Mouse (Mus musculus): ENCODE data around the gene Pcna. TPM values are rescaled to one million over a fixed set of nuclear protein-coding genes. Genes with fewer than 3 reads are reported as not detected.

The Pcna gene
- total and polyA plus RNA-seq, 2 experiments from 2014 or later: 124 to 141 TPM

GRCm38 (mm10) chr2:132208246-132208881 is 44.8 kb downstream of the Pcna start:
- DNase-seq (no peak), ATAC-seq (no peak)
- Histone ChIP-seq H3K27me3 (ENCODE audit: insufficient read depth, low read length) (no peaks in the 10 kb centered on the region), H3K36me3 (ENCODE audit: insufficient read depth) (no peaks in the 10 kb centered on the region), H3K4me2 (ENCODE audit: low read depth) (no peak overlapping the region), H3K9ac (no peak overlapping the region), H3K4me1 (ENCODE audit: insufficient read depth) (no peaks in the 10 kb centered on the region), H3K9me3 (ENCODE audit: low read length) (no peaks in the 10 kb centered on the region), H3K4me3 (ENCODE audit: low read depth, low read length) (no peak overlapping the region), H3K27ac (ENCODE audit: low read depth, low read length) (no peak overlapping the region)
- no peak for TF ChIP-seq CTCF (IDR thresholded peaks at IDR 0.05; ENCODE audit: low read depth)
- 82% methylated on average over 8 of the region's 8 CpGs for WGBS

GRCm38 (mm10) chr2:132206316-132206881 is 46.7 kb downstream of the Pcna start:
- DNase-seq: no peak
- no peak for ATAC-seq
- WGBS: 85% methylated on average over 16 of the region's 16 CpGs

GRCm38 (mm10) chr2:132205549-132205948 is 47.6 kb downstream of the Pcna start:
- Histone ChIP-seq H3K9me3 (ENCODE audit: low read length) (no peaks in the 10 kb centered on the region), H3K36me3 (ENCODE audit: insufficient read depth) (no peaks in the 10 kb centered on the region), H3K4me2 (ENCODE audit: low read depth) (no peak overlapping the region), H3K4me3 (ENCODE audit: low read depth, low read length) (no peak overlapping the region), H3K27me3 (ENCODE audit: insufficient read depth, low read length) (no peaks in the 10 kb centered on the region), H3K9ac (no peak overlapping the region), H3K4me1 (ENCODE audit: insufficient read depth) (no peaks in the 10 kb centered on the region), H3K27ac (ENCODE audit: low read depth, low read length) (no peak overlapping the region)
- no peak for DNase-seq
- ATAC-seq: no peak
- WGBS: 87% methylated on average over 4 of the region's 4 CpGs
- TF ChIP-seq CTCF (IDR thresholded peaks at IDR 0.05; ENCODE audit: low read depth): no peak

More at GRCm38 (mm10) chr2:132206316-132206881, 46.7 kb downstream of the Pcna start:
- Histone ChIP-seq H3K27me3 (ENCODE audit: insufficient read depth, low read length) (no peaks in the 10 kb centered on the region), H3K27ac (ENCODE audit: low read depth, low read length) (no peak overlapping the region), H3K4me1 (ENCODE audit: insufficient read depth) (no peaks in the 10 kb centered on the region), H3K4me3 (ENCODE audit: low read depth, low read length) (no peak overlapping the region), H3K36me3 (ENCODE audit: insufficient read depth) (no peaks in the 10 kb centered on the region), H3K4me2 (ENCODE audit: low read depth) (no peak overlapping the region), H3K9ac (no peak overlapping the region), H3K9me3 (ENCODE audit: low read length) (no peaks in the 10 kb centered on the region)
- no peak for TF ChIP-seq CTCF (IDR thresholded peaks at IDR 0.05; ENCODE audit: low read depth)

GRCm38 (mm10) chr2:132203773-132204172 is 49.3 kb downstream of the Pcna start:
- DNase-seq (no peak), ATAC-seq (no peak)
- Histone ChIP-seq H3K4me1 (ENCODE audit: insufficient read depth) (no peaks in the 10 kb centered on the region), H3K4me2 (ENCODE audit: low read depth) (no peak overlapping the region), H3K4me3 (ENCODE audit: low read depth, low read length) (no peak overlapping the region), H3K9ac (no peak overlapping the region), H3K9me3 (ENCODE audit: low read length) (no peaks in the 10 kb centered on the region), H3K36me3 (ENCODE audit: insufficient read depth) (no peaks in the 10 kb centered on the region), H3K27me3 (ENCODE audit: insufficient read depth, low read length) (no peaks in the 10 kb centered on the region), H3K27ac (ENCODE audit: low read depth, low read length) (no peak overlapping the region)
- no peak for TF ChIP-seq CTCF (IDR thresholded peaks at IDR 0.05; ENCODE audit: low read depth)
- 87% methylated on average over 3 of the region's 3 CpGs for WGBS

- Histone ChIP-seq H3K4me2 (ENCODE audit: low read depth) (no peak overlapping the region), H3K27me3 (ENCODE audit: insufficient read depth, low read length) (no peaks in the 10 kb centered on the region), H3K36me3 (ENCODE audit: insufficient read depth) (no peaks in the 10 kb centered on the region), H3K4me3 (ENCODE audit: low read depth, low read length) (no peak overlapping the region), H3K9me3 (ENCODE audit: low read length) (no peaks in the 10 kb centered on the region), H3K4me1 (ENCODE audit: insufficient read depth) (no peaks in the 10 kb centered on the region), H3K9ac (no peak overlapping the region), H3K27ac (ENCODE audit: low read depth, low read length) (no peak overlapping the region)
- DNase-seq (no peak), ATAC-seq (no peak)
- no peak for TF ChIP-seq CTCF (IDR thresholded peaks at IDR 0.05; ENCODE audit: low read depth)
- 83% methylated on average over 3 of the region's 3 CpGs for WGBS
These were observed 49.9 kb downstream of the Pcna start for GRCm38 (mm10) chr2:132203186-132203585.

Other genes with a start within 250 kb of the Pcna start
- 32.8 and 33.5 TPM in 2 replicates for gene Rassf2, start 223.1 kb downstream of the Pcna start, total RNA-seq (2014; rRNA removed)
- gene Rassf2, start 223.1 kb downstream of the Pcna start, polyA plus RNA-seq (2015; fragmentation: Nextera tagmentation; extraction: Ambion mirVana): 15.3 and 19.4 TPM in 2 replicates
- 49.2 and 57.2 TPM in 2 replicates for gene Slc23a2, start 108.2 kb downstream of the Pcna start, total RNA-seq (2014; rRNA removed)
- gene Slc23a2, start 108.2 kb downstream of the Pcna start, polyA plus RNA-seq (2015; fragmentation: Nextera tagmentation; extraction: Ambion mirVana): 29.0 and 36.2 TPM in 2 replicates
- gene Tmem230, start 5.5 kb downstream of the Pcna start, total RNA-seq (2014; rRNA removed): 32.5 and 47.0 TPM in 2 replicates
- gene Tmem230, start 5.5 kb downstream of the Pcna start, polyA plus RNA-seq (2015; fragmentation: Nextera tagmentation; extraction: Ambion mirVana): 37.3 and 47.1 TPM in 2 replicates
- gene Cds2, start 9.8 kb upstream of the Pcna start, total RNA-seq (2014; rRNA removed): 56.7 and 85.1 TPM in 2 replicates
- 14.6 and 27.7 TPM in 2 replicates for gene Cds2, start 9.8 kb upstream of the Pcna start, polyA plus RNA-seq (2015; fragmentation: Nextera tagmentation; extraction: Ambion mirVana)
- gene Prokr2, start 132.1 kb upstream of the Pcna start, total RNA-seq (2014; rRNA removed): 28.5 and 47.7 TPM in 2 replicates
- gene Prokr2, start 132.1 kb upstream of the Pcna start, polyA plus RNA-seq (2015; fragmentation: Nextera tagmentation; extraction: Ambion mirVana): 9.0 and 14.0 TPM in 2 replicates